Mouse (Mus musculus) neural tube, embryonic 15.5 days (tissue): ENCODE results near the gene Xaf1. TPM values are rescaled to one million over a fixed set of nuclear protein-coding genes. Genes with fewer than 3 reads are reported as not detected.
A peak's percentile ranks its signal among the peaks of the same experiment; 100 is the strongest.

Experiments used
- ATAC-seq: fragments of 200-750 bp; cut with Nextera tagmentation; 2 replicates; pipeline ENCODE4 v1.8.0; 2017; ENCODE audit warnings: mild to moderate bottlenecking, moderate TSS enrichment, moderate library complexity; ENCODE audit not compliant: low FRiP score
- H3K27ac ChIP-seq: fragments of 300-500 bp; sonication (generic); replicated peaks from 2 replicates; pipeline ENCODE4 v1.5.1; 2015; ENCODE audit warnings: mild to moderate bottlenecking, inconsistent platforms
- H3K27me3 ChIP-seq: fragments of 300-500 bp; sonication (generic); replicated peaks from 2 replicates; pipeline ENCODE4 v1.6.1; 2015; ENCODE audit warnings: inconsistent platforms
- H3K36me3 ChIP-seq: fragments of 300-500 bp; sonication (generic); 2 replicates; pipeline ENCODE4 v1.6.1; 2015; ENCODE audit warnings: inconsistent platforms
- H3K4me1 ChIP-seq: fragments of 300-500 bp; sonication (generic); 2 replicates; pipeline ENCODE4 v1.6.1; 2015; ENCODE audit warnings: inconsistent platforms
- H3K4me2 ChIP-seq: fragments of 300-500 bp; sonication (generic); 2 replicates; pipeline ENCODE4 v1.6.1; 2015; ENCODE audit warnings: inconsistent platforms, mild to moderate bottlenecking, moderate library complexity
- H3K4me3 ChIP-seq: fragments of 300-500 bp; sonication (generic); replicated peaks from 2 replicates; pipeline ENCODE4 v1.5.1; 2015; ENCODE audit warnings: mild to moderate bottlenecking, inconsistent platforms
- H3K9ac ChIP-seq: fragments of 300-500 bp; sonication (generic); replicated peaks from 2 replicates; pipeline ENCODE4 v1.6.1; 2015; ENCODE audit warnings: mild to moderate bottlenecking, inconsistent platforms
- H3K9me3 ChIP-seq: fragments of 300-500 bp; sonication (generic); replicated peaks from 2 replicates; pipeline ENCODE4 v1.6.1; 2016; ENCODE audit warnings: inconsistent platforms
- WGBS: fragments of 180-500 bp; shearing (Covaris S2); methylation state at CpG from one replicate; pipeline ENCODE4 v1.1.7; 2015; ENCODE audit warnings: mixed read lengths; 5-methylcytosine and 5-hydroxymethylcytosine counted together
- polyA plus RNA-seq: library from polyadenylated mRNA; unstranded; fragments of >200 nt; fragmentation: Nextera tagmentation; extraction: Ambion mirVana; gene quantifications from 2 replicates; pipeline ENCODE4 v1.2.1, GENCODE M21; 2015

Gene Xaf1
- polyA plus RNA-seq, 1 experiment from 2014 or later, result 3.0 TPM

- Histone ChIP-seq H3K36me3 (no peaks in the 10 kb centered on the region), H3K27ac (no peak overlapping the region), H3K27me3 (no peaks in the 10 kb centered on the region), H3K4me3 (no peak overlapping the region), H3K9ac (no peak overlapping the region), H3K9me3 (no peaks in the 10 kb centered on the region), H3K4me2 (no peak overlapping the region), H3K4me1 (no peaks in the 10 kb centered on the region)
- ATAC-seq, result no peak
- WGBS, result 67% methylated on average over 10 of the region's 10 CpGs
These were observed 47.1 kb downstream of the Xaf1 start for GRCm38 (mm10) chr11:72348563-72348962.

- no peak for ATAC-seq
- H3K4me3 ChIP-seq, result no peak overlapping the region
These were observed 47.6 kb downstream of the Xaf1 start for GRCm38 (mm10) chr11:72349016-72349415.

GRCm38 (mm10) chr11:72349652-72350051 lies 48.2 kb downstream of the Xaf1 start:
- no peaks in the 10 kb centered on the region for H3K27me3 ChIP-seq
- no peaks in the 10 kb centered on the region for H3K9me3 ChIP-seq
- ATAC-seq, result no peak
- no peaks in the 10 kb centered on the region for H3K4me1 ChIP-seq
- no peaks in the 10 kb centered on the region for H3K36me3 ChIP-seq
- H3K4me2 ChIP-seq, result no peak overlapping the region
- no peak overlapping the region for H3K27ac ChIP-seq
- H3K4me3 ChIP-seq, result no peak overlapping the region
- no peak overlapping the region for H3K9ac ChIP-seq
- 81% methylated on average over 4 of the region's 4 CpGs for WGBS

More at GRCm38 (mm10) chr11:72349016-72349415, 47.6 kb downstream of the Xaf1 start:
- Histone ChIP-seq H3K4me2 (no peak overlapping the region), H3K9me3 (no peaks in the 10 kb centered on the region), H3K27ac (no peak overlapping the region), H3K36me3 (no peaks in the 10 kb centered on the region), H3K9ac (no peak overlapping the region), H3K27me3 (no peaks in the 10 kb centered on the region), H3K4me1 (no peaks in the 10 kb centered on the region)
- WGBS, result 57% methylated on average over 8 of the region's 8 CpGs

- WGBS, result 34% methylated on average over 1 of the region's 1 CpGs
- no peak for ATAC-seq
- H3K4me1 ChIP-seq, result no peaks in the 10 kb centered on the region
These were observed 50.8 kb downstream of the Xaf1 start for GRCm38 (mm10) chr11:72352272-72352671.

GRCm38 (mm10) chr11:72353186-72353585 lies 51.8 kb downstream of the Xaf1 start:
- WGBS, result 84% methylated on average over 3 of the region's 3 CpGs
- H3K9ac ChIP-seq, result no peak overlapping the region
- H3K36me3 ChIP-seq, result no peaks in the 10 kb centered on the region

More at GRCm38 (mm10) chr11:72352272-72352671, 50.8 kb downstream of the Xaf1 start:
- H3K9ac ChIP-seq, result no peak overlapping the region
- H3K4me2 ChIP-seq, result no peak overlapping the region
- H3K4me3 ChIP-seq, result no peak overlapping the region
- H3K27ac ChIP-seq, result no peak overlapping the region
- H3K27me3 ChIP-seq, result no peaks in the 10 kb centered on the region
- H3K9me3 ChIP-seq, result no peaks in the 10 kb centered on the region
- H3K36me3 ChIP-seq, result no peaks in the 10 kb centered on the region

GRCm38 (mm10) chr11:72354971-72355728 lies 53.7 kb downstream of the Xaf1 start:
- Histone ChIP-seq H3K27me3 (no peaks in the 10 kb centered on the region), H3K4me1 (no peaks in the 10 kb centered on the region), H3K9me3 (no peaks in the 10 kb centered on the region), H3K36me3 (no peaks in the 10 kb centered on the region), H3K4me2 (peak overlapping the region; percentile 30), H3K9ac (no peak overlapping the region), H3K27ac (no peak overlapping the region), H3K4me3 (no peak overlapping the region)
- no peak for ATAC-seq
- WGBS, result 29% methylated on average over 20 of the region's 20 CpGs

More at GRCm38 (mm10) chr11:72353186-72353585, 51.8 kb downstream of the Xaf1 start:
- H3K27me3 ChIP-seq, result no peaks in the 10 kb centered on the region
- ATAC-seq, result no peak
- H3K4me1 ChIP-seq, result no peaks in the 10 kb centered on the region
- H3K27ac ChIP-seq, result no peak overlapping the region
- H3K4me2 ChIP-seq, result no peak overlapping the region
- H3K9me3 ChIP-seq, result no peaks in the 10 kb centered on the region
- H3K4me3 ChIP-seq, result no peak overlapping the region

GRCm38 (mm10) chr11:72361385-72362346 lies 60.2 kb downstream of the Xaf1 start:
- H3K36me3 ChIP-seq, result no peaks in the 10 kb centered on the region
- H3K9ac ChIP-seq, result peak overlapping the region; percentile 47
- no peaks in the 10 kb centered on the region for H3K9me3 ChIP-seq
- no peaks in the 10 kb centered on the region for H3K27me3 ChIP-seq
- peak overlapping the region; percentile 50 for H3K4me3 ChIP-seq
- 7% methylated on average over 42 of the region's 42 CpGs for WGBS
- peak overlapping the region; percentile 56 for H3K27ac ChIP-seq
- peak; percentile 92 for ATAC-seq
- H3K4me1 ChIP-seq, result peaks cover 11% of the 10 kb centered on the region
- H3K4me2 ChIP-seq, result peak overlapping the region; percentile 93

- ATAC-seq, result no peak
- Histone ChIP-seq H3K9me3 (no peaks in the 10 kb centered on the region), H3K27me3 (no peaks in the 10 kb centered on the region), H3K9ac (peak within 1 kb of the TSS; percentile 47), H3K4me3 (peak within 1 kb of the TSS; percentile 50), H3K27ac (peak within 1 kb of the TSS; percentile 56), H3K4me1 (peaks cover 11% of the 10 kb centered on the region), H3K36me3 (no peaks in the 10 kb centered on the region), H3K4me2 (peak within 1 kb of the TSS; percentile 93)
- 25% methylated on average over 10 of the region's 10 CpGs for WGBS
These were observed 60.9 kb downstream of the Xaf1 start, which contains the start of gene Tekt1 for GRCm38 (mm10) chr11:72362347-72362741. Tekt1 (minus strand) TSS chr11:72362442.

Other genes starting within 250 kb of the Xaf1 start
- gene Pitpnm3, start 165.9 kb upstream of the Xaf1 start, polyA plus RNA-seq, result 4.5 and 5.3 TPM in 2 replicates
- 1.00 and 1.4 TPM in 2 replicates for gene Gm43951, start 94.8 kb upstream of the Xaf1 start, polyA plus RNA-seq
- 15.7 and 16.4 TPM in 2 replicates for gene 4933427D14Rik, start 94.2 kb upstream of the Xaf1 start, polyA plus RNA-seq
- gene Txndc17, start 94.1 kb upstream of the Xaf1 start, polyA plus RNA-seq, result 162 and 174 TPM in 2 replicates
- gene Med31, start 86.0 kb upstream of the Xaf1 start, polyA plus RNA-seq, result 49.5 and 55.3 TPM in 2 replicates
- 1.8 TPM in 2 replicates for gene Slc13a5, start 34.4 kb upstream of the Xaf1 start, polyA plus RNA-seq
- not detected in 2 replicates for gene Fbxo39, start 12.8 kb downstream of the Xaf1 start, polyA plus RNA-seq
- 4.6 and 5.9 TPM in 2 replicates for gene Tekt1, start 60.8 kb downstream of the Xaf1 start, polyA plus RNA-seq
- gene Smtnl2, start 110.1 kb downstream of the Xaf1 start, polyA plus RNA-seq, result 10.2 and 16.1 TPM in 2 replicates
- 1.2 TPM in 1 of 2 replicates, not detected in the other for gene Ggt6, start 133.9 kb downstream of the Xaf1 start, polyA plus RNA-seq
- 63.1 and 82.7 TPM in 2 replicates for gene Mybbp1a, start 139.7 kb downstream of the Xaf1 start, polyA plus RNA-seq
- gene Spns2, start 188.3 kb downstream of the Xaf1 start, polyA plus RNA-seq, result 9.4 and 12.6 TPM in 2 replicates
- 0.06 and 1.1 TPM in 2 replicates for gene Spns3, start 248.9 kb downstream of the Xaf1 start, polyA plus RNA-seq